Mouse (Mus musculus): ENCODE measurements around the gene Trf. TPM values are rescaled to one million over a fixed set of nuclear protein-coding genes. Genes with fewer than 3 reads are reported as not detected.

Trf gene
- total RNA-seq, 2 experiments from 2014 or later = 44.2 to 67.1 TPM

- no peak for DNase-seq
Measured at GRCm38 (mm10) chr9:103154568-103154967, 75.7 kb downstream of the Trf start.

Other genes starting within 250 kb of the Trf start
- 1 to 10 TPM; 1.8 to 3.8 TPM for gene Slco2a1, start 241.7 kb downstream of the Trf start, total RNA-seq (2021)
- gene Rab6b, start 118.7 kb downstream of the Trf start, total RNA-seq (2021) = 1 to 10 TPM; 1.2 to 1.8 TPM
- 10 to 100 TPM; 19.3 to 23.4 TPM for gene Srprb, start 28.3 kb downstream of the Trf start, total RNA-seq (2021)
- 1 to 10 TPM; 5.5 to 6.7 TPM for gene Gm20425, start 137 bp downstream of the Trf start, total RNA-seq (2021)
- gene 1300017J02Rik, start 74.6 kb upstream of the Trf start, total RNA-seq (2021) = not detected
- 10 to 100 TPM in 1 of 2 experiments, 1 to 10 TPM in 1; 9.0 to 13.4 TPM for gene Topbp1, start 74.8 kb upstream of the Trf start, total RNA-seq (2021)
- 100 to 1,000 TPM; 136 to 151 TPM for gene Cdv3, start 135.4 kb upstream of the Trf start, total RNA-seq (2021)
- 1 to 10 TPM in 1 of 2 experiments, under 1 TPM in 1; 0.84 to 1.2 TPM for gene Bfsp2, start 250.0 kb upstream of the Trf start, total RNA-seq (2021)